Mouse (Mus musculus) frontal cortex, postnatal 10 days (tissue): ENCODE results near the gene Hyal2.

Experiments used
- DNase-seq, 2 experiments: peaks; one replicate each; pipeline ENCODE4 v3.0.0; 2022; ENCODE audit warnings: low spot score in 2 of 2, mixed read lengths in 1 of 2

Hyal2 gene

GRCm38 (mm10) chr9:107567702-107568319, at the start of gene Hyal2:
Hyal2 (plus strand) TSS chr9:107567945.
- DNase-seq: no peak

DNA sequence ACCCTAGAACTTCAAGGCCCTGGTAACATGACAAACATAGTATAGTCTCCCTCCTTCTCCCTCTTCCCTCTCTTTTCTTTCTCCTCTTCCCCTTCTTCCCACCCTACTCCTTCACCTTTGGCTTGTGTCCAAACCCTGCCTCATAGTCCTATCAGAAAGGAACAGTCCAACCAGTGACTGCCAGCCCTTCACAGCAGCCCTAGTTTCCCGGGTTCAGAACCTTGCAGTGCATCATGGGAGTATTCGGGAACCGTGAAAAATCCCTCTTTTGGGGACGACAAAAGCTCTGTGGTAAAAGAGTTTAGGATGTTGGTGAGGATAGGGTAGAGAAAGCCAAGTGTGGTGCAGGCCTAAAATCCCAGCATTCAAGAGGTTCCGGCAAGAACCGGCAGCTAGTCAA, 47.4 kb upstream of the Hyal2 start:
- no peak for DNase-seq

DNA sequence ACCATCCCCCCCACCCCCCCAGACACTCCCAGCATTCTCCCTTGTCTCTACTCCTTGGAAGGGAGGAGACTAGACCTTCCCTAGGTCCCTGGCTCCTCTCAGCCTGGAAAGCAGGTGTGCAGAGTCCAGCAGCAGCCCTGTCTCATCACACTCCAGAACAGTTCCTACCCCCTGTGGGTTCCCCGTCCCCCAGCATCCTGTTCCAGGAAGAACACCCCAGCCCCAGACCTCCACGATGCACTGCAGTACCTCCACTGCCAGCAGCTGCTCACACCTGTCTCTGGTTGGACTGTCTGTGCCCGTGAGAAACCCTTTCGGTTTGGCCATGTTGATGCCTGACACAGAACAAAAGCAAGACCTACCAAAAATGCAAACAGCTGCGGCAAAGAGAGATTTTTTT, 46.6 kb upstream of the Hyal2 start:
- DNase-seq: no peak

GRCm38 (mm10) chr9:107521711-107522399, 45.9 kb upstream of the Hyal2 start:
- DNase-seq: no peak

GRCm38 (mm10) chr9:107522400-107522711, 45.4 kb upstream of the Hyal2 start:
- DNase-seq: no peak

DNA sequence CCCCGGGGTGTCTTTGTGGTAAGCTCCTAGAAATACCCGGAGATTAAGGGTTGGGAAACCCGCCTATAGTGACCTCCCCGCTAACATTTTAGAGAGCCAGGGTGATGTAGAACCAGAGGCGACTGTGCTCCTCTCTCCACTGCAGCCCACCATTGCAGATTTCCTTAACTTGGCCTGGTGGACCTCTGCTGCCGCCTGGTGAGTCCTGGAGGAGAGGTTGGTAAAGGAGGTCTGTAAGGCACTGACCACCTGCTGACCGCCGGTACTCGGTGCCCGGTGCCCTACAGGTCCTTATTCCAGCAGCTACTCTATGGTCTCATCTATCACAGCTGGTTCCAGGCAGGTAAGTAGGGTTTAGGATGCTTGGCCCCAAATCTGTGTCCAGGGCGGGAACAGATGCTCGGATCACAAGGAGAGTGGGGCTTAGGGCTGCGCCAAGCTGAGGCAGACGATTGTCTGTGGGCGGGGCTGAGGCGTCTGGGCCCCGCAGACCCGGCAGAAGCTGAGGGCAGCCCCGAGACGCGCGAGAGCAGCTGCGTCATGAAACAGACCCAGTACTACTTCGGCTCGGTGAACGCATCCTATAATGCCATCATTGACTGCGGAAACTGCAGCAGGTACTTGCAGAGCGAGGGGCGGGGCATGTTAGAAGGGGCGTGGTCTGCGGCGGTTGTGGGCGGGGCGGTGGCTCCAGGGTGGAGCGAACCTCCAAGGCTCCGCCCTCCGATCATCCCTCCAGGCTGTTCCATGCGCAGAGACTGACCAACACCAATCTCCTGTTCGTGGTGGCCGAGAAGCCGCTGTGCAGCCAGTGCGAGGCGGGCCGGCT, 41.3 kb upstream of the Hyal2 start:
- DNase-seq: peak; percentile 72 to 77

DNA sequence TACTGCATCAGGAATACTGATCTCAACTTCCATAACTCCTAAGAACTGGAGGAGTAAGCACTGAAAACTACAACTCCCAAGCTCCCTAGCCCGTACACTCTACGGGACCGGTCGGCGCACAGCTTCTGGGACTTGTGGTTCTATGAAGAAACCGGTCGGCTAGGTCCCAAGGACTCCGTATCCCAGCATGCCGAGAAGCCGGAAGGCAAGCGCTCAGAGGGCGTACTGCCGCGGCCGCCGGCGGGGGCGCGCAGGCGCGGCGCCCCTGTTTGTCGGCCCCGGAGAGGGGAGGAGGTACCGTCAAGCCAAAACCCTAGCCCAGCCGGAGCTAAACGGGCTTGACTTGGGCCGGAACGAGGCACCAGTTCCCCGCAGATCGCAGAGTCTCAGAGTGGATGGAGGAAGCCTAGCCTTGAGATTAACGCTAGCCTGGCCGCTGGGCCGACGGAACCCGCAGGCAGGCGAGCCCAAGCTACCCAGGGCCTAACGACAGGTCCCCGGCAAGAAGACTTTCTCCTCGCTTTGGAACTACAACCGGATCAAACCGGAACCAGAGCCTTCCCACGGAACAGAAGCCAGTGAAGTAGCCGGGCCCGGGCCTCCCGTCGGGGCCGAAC, 33.8 kb upstream of the Hyal2 start, which contains the start of gene Tmem115:
Gene Tmem115 (plus strand): TSS at position 155 of the 617 bp plus-strand sequence.
- peak; percentile 91 to 94 for DNase-seq

GRCm38 (mm10) chr9:107534408-107535202, 33.1 kb upstream of the Hyal2 start:
- DNase-seq: no peak

- DNase-seq: no peak
Observed at GRCm38 (mm10) chr9:107538231-107538630, 29.5 kb upstream of the Hyal2 start.

- DNase-seq: no peak
Observed at GRCm38 (mm10) chr9:107538711-107539110, 29.0 kb upstream of the Hyal2 start.

GRCm38 (mm10) chr9:107539940-107540339, 27.8 kb upstream of the Hyal2 start:
- DNase-seq: no peak

DNA sequence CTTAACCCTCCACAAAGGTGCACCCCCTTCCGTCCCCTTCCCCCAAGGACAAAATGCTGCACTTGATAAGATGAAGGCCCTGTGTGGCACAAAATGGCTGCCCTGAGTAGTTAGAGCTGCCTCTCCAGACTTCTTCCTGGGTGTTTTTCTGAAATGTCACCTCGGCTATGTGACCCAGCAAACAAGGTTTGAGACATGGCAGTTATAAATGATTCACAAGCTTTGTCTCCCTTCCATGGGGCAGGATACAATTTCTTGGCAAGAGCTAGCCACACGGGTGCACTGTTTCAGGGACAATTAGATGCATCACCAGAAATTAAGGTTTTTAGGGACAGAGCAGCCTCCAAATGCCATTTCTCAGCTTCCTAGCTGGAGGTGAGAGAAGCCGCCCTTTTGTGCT, 27.3 kb upstream of the Hyal2 start:
- DNase-seq: no peak

DNA sequence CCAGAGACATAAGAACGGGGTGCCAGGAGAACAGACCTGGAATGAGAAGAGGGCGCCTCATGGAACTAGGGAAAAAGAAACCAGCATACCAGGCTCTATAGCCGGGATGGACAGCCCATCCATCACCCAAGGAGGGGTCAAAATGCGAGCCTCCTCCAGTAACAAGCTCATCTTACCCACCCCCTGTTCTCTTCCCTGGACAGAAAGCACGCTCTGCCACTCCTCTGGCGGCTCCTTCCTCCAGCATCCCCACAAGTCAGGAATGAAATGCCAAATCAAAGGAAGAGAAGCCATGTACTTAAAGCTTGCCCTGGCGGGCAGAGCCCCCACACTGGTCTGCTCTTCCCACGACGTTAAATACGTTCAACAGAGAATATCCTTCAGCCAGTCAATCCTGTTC, 26.7 kb upstream of the Hyal2 start:
- DNase-seq: no peak

- peak; percentile 92 to 93 for DNase-seq
Observed at GRCm38 (mm10) chr9:107541474-107542351, 26.0 kb upstream of the Hyal2 start, which contains the start of the genes Cyb561d2 and Nprl2. Cyb561d2 (minus strand) TSS chr9:107542193. Nprl2 (plus strand) TSS chr9:107542226.

GRCm38 (mm10) chr9:107542352-107542686, 25.4 kb upstream of the Hyal2 start:
- no peak for DNase-seq

DNA sequence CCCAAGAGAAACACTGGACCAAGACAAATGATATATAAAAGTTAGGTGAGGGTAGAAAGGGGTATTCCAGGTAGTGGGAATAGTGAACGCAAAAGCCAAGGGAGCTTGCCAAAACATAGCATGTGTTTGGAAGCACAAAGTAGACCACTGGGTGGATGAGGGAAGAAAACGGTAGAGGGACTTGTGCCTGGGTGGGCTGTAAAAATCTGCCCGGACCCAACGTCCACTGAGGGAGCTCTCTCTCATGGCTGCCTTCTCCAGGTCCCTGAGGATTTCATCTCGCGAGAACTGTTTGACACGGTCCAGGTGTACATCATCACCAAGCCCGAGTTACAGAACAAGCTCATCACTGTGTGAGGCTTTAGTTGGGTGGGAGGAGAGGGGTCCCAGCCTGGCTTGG, 25.0 kb upstream of the Hyal2 start:
- DNase-seq: no peak

- DNase-seq: no peak
Observed at GRCm38 (mm10) chr9:107543299-107543698, 24.4 kb upstream of the Hyal2 start.

DNA sequence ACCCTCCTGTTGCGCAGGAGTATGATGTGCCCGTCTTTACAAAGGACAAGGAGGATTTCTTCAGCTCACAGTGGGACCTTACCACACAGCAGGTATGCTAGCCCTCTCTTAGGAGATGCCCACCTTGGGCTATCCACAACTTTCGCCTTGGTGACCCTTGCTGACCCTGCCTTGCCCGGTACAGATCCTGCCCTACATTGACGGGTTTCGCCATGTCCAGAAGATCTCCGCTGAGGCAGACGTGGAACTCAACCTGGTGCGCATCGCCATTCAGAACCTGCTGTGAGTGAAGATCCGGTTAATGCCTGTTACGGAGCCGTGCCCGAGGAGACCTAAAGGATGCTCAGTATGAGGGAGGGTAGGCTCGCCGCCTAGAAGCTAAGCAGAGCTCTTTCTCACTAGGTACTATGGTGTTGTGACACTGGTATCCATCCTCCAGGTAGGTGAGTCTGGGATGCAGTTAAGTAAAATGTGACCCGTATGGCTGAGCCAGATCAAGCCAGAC, 23.5 kb upstream of the Hyal2 start:
- DNase-seq: no peak

- DNase-seq: no peak
Observed at GRCm38 (mm10) chr9:107544729-107545128, 23.0 kb upstream of the Hyal2 start.

DNA sequence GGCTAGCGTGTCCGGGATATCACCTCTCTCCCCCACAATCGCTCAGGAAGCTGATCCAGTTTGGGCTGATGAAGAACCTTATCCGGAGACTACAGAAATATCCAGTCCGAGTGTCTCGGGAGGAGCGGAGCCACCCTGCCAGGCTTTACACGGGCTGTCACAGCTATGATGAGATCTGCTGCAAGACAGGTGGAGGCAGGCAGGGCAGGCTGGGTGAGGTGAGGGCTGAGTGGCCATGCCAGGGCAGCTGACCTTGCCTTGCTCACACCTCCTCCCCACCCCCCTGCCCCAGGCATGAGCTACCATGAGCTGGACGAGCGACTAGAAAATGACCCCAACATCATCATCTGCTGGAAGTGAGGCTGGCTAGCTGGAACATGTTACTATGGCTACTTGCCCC, 22.5 kb upstream of the Hyal2 start:
- no peak for DNase-seq
